Mouse (Mus musculus): ENCODE measurements around the gene Cd248. TPM values are rescaled to one million over a fixed set of nuclear protein-coding genes. Genes with fewer than 3 reads are reported as not detected.
A peak's percentile ranks its signal among the peaks of the same experiment; 100 is the strongest.

Cd248 gene
- not detected in 2 replicates for total RNA-seq (2014; fragmentation: Nextera tagmentation)
- not detected in 2 replicates for total RNA-seq (2017)

- no peak; the same call in 1 of the 2 replicates for ATAC-seq (replicated peaks; ENCODE audit: poor library complexity, severe bottlenecking)
Measured at GRCm38 (mm10) chr19:5067867-5068569, at the start of gene Cd248. TSS of gene Cd248 (plus strand) at chr19:5068078.

- no peak for ATAC-seq (replicated peaks; ENCODE audit: poor library complexity, severe bottlenecking)
Measured at GRCm38 (mm10) chr19:5018191-5018590, 49.7 kb upstream of the Cd248 start.

GRCm38 (mm10) chr19:5021416-5021815 lies 46.5 kb upstream of the Cd248 start:
- ATAC-seq (replicated peaks; ENCODE audit: poor library complexity, severe bottlenecking) = no peak

GRCm38 (mm10) chr19:5023621-5024479 lies 44.0 kb upstream of the Cd248 start, which contains the start of gene Slc29a2:
TSS of gene Slc29a2 (plus strand) at chr19:5023860.
- ATAC-seq (replicated peaks; ENCODE audit: poor library complexity, severe bottlenecking) = peak; percentile 96

- no peak for ATAC-seq (replicated peaks; ENCODE audit: poor library complexity, severe bottlenecking)
Measured at GRCm38 (mm10) chr19:5026111-5026510, 41.8 kb upstream of the Cd248 start.

- no peak for ATAC-seq (replicated peaks; ENCODE audit: poor library complexity, severe bottlenecking)
Measured at GRCm38 (mm10) chr19:5032686-5033085, 35.2 kb upstream of the Cd248 start.

- no peak for ATAC-seq (replicated peaks; ENCODE audit: poor library complexity, severe bottlenecking)
Measured at GRCm38 (mm10) chr19:5036577-5036976, 31.3 kb upstream of the Cd248 start.

GRCm38 (mm10) chr19:5037678-5038571 lies 30.0 kb upstream of the Cd248 start:
- ATAC-seq (replicated peaks; ENCODE audit: poor library complexity, severe bottlenecking) = no peak

- peak; percentile 81 for ATAC-seq (replicated peaks; ENCODE audit: poor library complexity, severe bottlenecking)
Measured at GRCm38 (mm10) chr19:5038709-5039156, 29.1 kb upstream of the Cd248 start, which contains the start of the genes B4gat1 and AC124502.3. TSS of gene B4gat1 (plus strand) at chr19:5038826. TSS of gene AC124502.3 (plus strand) at chr19:5038891.

- no peak for ATAC-seq (replicated peaks; ENCODE audit: poor library complexity, severe bottlenecking)
Measured at GRCm38 (mm10) chr19:5039301-5040114, 28.4 kb upstream of the Cd248 start.

GRCm38 (mm10) chr19:5040862-5041523 lies 26.9 kb upstream of the Cd248 start, which contains the start of gene Brms1:
TSS of gene Brms1 (plus strand) at chr19:5041354.
- peak; percentile 83 for ATAC-seq (replicated peaks; ENCODE audit: poor library complexity, severe bottlenecking)

GRCm38 (mm10) chr19:5041588-5041987 lies 26.3 kb upstream of the Cd248 start:
- no peak for ATAC-seq (replicated peaks; ENCODE audit: poor library complexity, severe bottlenecking)

- no peak for ATAC-seq (replicated peaks; ENCODE audit: poor library complexity, severe bottlenecking)
Measured at GRCm38 (mm10) chr19:5045531-5045930, 22.3 kb upstream of the Cd248 start.

- ATAC-seq (replicated peaks; ENCODE audit: poor library complexity, severe bottlenecking) = no peak
Measured at GRCm38 (mm10) chr19:5048138-5049056, 19.5 kb upstream of the Cd248 start.

- no peak for ATAC-seq (replicated peaks; ENCODE audit: poor library complexity, severe bottlenecking)
Measured at GRCm38 (mm10) chr19:5049325-5049724, 18.6 kb upstream of the Cd248 start.

GRCm38 (mm10) chr19:5050047-5050905 lies 17.6 kb upstream of the Cd248 start, which contains the start of gene Rin1:
TSS of gene Rin1 (plus strand) at chr19:5050481.
- peak; percentile 10; the same call in 1 of the 2 replicates for ATAC-seq (replicated peaks; ENCODE audit: poor library complexity, severe bottlenecking)

Measured in granulocyte monocyte progenitor cell, adult 5-6 weeks (primary cell).